Mouse (Mus musculus): ENCODE measurements at regions not wholly inside any gene's neighbourhood (a gene's known extent, or its start where the extent isn't known, plus 50 kb on each side); places are given as distances from the start of the nearest gene placed in this dataset.

DNA sequence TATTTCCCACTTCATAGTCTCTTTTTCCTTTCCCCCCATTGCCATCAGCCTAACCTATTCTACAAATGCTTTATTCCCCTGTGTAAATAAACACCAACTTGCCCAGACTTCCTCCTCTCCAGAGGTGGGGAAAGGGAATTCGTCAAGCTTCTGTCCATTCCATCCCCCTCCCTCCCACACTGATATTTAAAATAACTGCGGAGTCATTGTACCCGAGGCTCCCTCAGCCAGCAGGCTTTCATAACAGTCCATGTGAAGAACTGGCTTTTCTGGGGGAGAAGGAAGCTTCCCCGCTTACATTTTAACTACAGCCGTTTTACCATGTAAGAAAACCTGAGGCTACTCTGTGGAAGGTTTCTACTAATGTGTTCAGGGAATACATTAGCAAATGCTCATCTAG lies 193.1 kb upstream of the Cnksr2 start:
- DNase-seq, result no peak

DNA sequence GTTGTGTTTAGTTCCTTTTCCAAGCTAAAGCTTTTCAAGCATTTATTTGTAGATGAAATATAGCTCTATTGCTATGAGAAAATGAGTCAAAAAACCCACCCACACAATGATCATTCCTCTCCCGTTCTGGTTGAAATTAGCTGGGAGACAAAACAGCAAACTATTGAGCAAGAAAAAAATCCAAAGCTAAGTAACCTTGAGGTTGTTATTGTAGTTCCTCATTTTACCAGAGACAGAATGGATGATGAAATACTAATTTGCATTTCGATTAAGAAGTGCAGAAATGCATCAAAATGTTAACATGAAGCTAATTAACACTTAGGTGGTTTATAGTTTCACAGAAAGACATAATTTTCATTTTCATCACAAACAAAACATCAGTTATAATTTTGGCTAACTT lies 166.1 kb upstream of the Cnksr2 start:
- DNase-seq, result no peak

DNA sequence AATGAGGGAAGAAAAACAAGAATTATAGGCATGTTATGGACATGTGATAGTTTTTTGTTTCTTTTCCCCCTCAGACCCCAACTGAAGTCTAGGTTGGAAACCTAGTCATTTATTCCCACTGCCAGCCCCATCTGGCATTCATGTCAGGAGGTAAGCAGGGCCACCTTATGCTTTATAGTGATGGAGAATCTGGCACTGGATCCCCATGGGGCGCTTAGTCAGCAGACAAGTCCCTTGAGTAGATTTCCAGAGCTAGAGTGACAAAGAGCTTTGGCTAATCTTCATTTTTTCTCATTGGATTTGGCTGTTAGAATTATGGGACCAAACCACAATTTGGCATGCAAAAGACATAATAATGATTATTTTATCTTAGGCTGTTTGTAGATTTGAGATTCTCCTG lies 152.4 kb upstream of the Cnksr2 start:
- DNase-seq, result peak; percentile 12 to 18

DNA sequence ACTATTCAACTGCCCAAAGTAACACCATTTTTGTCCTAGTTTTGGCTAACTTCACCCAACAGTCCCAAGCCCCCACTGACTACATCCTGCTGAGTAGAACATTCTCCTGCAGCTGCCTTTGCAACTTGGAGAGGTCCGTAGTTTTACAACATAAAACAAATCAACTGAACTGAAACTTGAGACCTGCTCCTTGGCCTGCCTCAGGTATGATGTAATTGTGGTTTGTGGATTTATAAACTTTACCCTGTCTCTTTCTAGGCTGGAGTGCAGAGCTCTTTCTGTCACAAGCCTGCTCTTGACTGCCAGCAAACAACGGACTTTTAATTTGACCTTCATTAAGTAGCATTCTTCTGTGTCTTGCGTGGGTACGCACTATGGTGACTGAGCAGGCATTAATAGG lies 138.4 kb upstream of the Cnksr2 start:
- no peak for DNase-seq

DNA sequence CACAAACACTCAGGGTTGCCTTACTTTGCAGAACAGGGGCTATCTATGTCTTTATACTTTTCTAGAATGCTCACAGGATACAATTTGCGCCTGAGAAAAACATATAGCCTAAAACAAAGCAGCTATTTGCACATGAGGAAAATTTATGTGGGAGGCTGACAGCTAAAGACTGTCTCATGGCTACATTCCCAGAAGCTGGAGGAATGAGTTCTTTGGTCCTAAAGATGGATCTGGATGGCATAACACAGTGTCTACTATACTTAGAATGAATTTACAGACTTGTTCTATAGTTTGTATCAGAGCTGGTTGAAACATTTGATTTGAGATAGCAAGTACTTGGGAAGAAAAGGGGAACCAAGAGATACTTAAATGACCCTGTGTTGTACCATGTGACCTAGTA lies 137.3 kb upstream of the Cnksr2 start:
- no peak for DNase-seq

DNA sequence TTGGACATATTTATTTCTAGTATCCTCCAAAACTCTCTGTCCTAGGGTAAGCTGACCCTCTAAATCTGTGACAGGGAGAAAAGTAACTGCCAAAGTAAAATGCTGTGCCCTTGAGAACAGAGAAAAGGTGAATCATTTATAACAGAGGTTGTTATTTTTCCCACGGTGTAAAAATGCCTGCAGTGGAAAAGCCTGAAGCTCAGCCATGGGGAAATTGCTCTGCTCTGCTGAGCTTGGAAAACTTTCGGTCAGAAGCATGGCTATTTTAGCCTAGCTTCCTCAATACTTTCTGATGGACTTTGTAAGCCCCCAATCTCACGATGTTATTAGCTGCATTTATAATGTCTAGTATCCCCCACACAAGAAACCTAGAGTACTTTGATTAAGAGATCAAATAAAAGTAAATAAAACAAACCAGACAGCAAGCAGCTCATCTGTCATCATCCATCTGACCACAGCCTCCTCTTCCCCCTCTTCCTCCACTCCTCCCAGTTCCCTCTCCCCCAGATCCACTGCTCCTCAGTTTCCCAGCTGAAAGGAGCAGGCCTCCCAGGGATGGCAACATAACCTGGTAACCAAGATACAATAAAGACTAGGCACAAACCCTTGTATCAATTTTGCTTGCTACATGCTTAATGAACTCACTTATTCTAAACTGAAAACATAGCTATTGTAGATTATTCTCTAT lies 92.9 kb upstream of the Cnksr2 start:
- DNase-seq, result no peak

DNA sequence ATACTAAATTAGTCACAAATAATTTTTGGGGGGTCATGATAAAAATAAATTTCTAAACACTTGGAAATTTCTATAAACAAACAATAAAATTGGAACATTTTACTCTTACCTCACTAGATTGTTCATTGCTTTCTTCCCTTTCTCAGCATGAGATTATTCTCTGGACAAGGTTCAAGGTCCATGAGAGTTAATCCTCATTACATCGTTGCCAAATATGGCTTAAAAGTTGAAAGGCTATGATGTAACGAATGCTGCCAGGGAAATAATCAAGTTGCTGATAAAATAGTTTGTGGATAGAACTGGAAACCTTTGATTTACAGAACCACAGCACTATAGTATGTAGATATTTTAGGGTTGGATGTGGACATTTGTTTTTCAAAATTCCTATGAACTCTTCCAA lies 90.4 kb upstream of the Cnksr2 start:
- DNase-seq, result no peak
